Mouse (Mus musculus) layer of hippocampus, postnatal 36 days (tissue): ENCODE results near the gene Sppl2a. TPM values are rescaled to one million over a fixed set of nuclear protein-coding genes. Genes with fewer than 3 reads are reported as not detected.
"Not testable (repeated sequence)": the region's sequence is repeated elsewhere in the genome, so short reads cannot be mapped to it uniquely, and the experiment has no call there.

Source experiments
- DNase-seq, 2 experiments: peaks; one replicate each; pipeline ENCODE4 v3.0.0; 2022
- total RNA-seq, 2 experiments: library from RNA; stranded (reverse); gene quantifications; 2 replicates each; pipeline ENCODE4 v1.2.3; 2021

The Sppl2a gene
- total RNA-seq = 10 to 100 TPM; 30.2 to 35.2 TPM

DNA sequence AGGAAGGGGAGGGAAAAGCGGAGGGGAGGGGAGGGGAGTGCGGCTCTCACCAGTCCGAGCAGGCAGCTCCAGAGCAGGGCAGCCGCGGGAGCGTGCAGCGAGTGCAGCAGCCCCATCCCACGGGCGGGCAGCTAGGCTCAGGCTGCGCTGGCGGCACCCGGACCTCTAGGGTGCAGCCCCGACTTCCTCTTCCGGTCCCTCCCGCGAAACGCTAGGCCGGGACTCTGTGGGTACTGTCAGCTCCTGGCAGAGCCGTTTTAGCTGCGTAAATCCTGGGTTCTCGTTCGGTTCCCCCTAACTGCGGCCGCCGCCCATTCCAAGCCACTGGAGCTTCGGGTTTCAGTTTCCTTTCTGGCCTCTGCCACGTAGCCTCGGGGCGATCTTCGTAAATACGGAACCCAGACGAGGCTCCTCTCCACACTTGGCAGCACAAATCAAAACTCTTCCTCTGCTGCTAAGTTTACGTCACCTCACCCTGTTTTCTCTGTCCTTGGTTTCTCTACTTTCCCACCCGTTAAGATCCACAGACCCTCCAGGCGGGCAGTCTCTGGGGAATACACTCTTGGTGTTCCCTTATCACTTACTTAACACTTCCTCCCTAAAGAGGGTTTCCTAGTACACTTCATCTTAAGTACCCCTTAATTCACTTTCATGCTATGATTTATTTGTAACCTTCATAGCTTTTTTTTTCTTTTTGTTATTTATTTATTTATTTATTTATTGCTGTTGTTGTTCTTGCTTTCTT is at the start of gene Sppl2a:
Gene Sppl2a, minus strand, starts transcription at position 339 of the 745 bp plus-strand sequence.
- peak; percentile 88 for DNase-seq

DNA sequence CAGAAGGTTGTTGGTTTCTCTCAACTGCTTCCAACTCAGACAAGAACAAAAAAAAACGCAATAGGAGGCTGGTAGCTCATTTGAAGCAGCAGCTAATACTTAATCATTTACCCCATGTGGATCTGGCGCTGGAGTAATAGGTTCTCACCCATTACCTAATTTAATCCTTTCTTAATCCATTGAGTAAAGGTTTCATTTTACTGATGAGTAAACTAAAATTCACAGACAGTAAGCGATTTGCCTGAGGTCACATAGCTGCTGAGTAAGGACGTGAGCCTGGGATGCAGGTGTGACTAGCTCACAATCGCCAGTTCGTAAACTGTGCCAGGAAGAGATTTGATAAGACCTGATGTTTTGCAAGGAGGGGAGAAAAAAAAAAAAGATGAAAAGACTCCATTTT is 44.4 kb upstream of the Sppl2a start:
- no peak for DNase-seq

DNA sequence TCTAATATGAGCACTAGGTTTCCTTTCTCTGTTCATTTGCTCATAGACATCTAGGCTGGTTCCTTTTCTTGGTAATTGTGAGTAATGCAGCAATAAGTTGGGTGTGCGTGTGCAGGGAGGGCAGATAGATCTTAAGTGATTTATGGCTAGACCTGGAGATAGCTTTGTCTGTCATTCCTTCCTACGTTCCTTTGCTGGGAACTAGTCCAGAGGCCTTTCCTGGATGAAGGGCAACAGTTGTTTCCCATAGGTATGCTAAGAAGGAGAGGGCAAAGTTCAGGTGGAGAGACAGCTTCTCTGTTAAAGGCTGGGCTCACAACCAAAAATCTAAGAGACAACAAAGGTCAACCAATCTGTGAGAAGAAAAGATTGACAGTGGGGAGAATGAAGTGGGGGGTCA is 28.7 kb upstream of the Sppl2a start:
- DNase-seq = no peak

DNA sequence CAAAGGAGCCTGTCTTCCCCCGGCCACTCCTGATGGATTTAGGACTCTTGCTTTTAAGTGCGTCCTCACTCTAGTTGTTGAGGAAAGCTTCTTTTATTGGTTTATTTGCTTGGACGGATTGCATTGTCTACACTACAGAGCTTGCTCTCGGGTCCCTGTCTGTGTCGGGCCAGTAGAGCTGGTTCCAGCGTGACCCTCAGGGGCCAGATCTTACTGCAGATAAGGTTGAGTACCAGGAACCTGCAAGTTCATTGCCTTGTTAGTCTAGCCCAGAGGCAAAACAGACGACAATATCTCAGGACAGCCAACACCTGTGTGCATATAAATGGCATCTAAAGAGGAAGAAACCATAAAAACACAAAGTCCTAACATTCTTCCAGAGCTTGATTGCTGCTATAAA is 22.6 kb upstream of the Sppl2a start:
- no peak for DNase-seq

DNA sequence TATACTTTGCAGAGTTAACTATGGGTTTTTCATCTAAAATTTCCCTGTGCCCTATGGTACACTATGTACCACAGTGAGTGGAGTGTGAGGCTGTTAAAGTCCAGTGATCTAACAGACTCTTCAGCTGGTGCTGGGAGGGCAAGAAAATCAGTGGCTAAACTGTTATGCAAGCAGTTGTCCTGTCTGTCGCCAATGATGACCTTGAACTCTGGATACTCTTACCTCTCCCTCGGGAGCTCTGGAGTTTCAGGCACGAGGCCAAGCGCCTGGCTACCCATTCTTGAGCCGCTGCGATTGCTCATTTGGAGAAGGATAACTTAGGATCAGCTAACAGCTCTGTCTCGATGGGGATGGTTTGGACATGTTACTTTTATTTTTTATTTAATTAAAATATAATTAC is 18.1 kb upstream of the Sppl2a start:
- DNase-seq = no peak

DNA sequence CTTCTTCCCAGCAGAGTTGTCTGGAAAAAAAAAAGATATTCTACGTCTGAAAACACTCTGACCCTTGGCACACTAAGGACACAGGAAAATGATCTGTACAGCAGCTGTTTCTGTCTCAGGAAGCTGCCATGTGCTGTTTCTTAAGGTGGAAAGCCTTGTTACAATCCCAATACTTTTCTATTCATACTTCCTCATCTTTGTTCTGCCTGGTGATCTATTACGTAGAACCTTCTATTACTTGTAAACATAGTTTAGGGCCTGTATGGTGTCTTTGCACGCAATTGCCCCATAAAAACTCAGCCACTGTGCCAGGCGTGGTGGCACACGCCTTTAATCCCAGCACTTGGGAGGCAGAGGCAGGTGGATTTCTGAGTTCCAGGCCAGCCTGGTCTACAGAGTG is 17.4 kb upstream of the Sppl2a start:
- no peak for DNase-seq

DNA sequence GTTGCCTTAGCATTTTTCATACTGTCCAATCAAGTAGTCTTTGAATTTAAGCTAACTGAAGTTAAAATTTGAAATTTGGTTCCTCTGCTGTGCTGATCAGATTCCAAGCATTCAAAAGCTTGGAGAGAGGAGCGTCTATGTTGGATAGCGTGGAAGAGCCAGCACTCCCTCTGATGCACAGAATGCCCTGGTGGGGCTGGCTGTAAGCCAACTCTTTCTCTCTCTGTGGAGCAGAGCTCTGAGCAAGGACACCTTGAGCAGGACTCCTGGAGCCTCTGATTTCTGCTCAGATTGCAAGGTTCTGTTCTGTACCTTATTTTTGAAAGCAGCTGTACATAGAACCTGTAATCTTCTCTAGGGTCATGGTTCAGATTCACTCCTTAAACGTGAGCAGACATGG is 16.8 kb upstream of the Sppl2a start:
- no peak for DNase-seq

DNA sequence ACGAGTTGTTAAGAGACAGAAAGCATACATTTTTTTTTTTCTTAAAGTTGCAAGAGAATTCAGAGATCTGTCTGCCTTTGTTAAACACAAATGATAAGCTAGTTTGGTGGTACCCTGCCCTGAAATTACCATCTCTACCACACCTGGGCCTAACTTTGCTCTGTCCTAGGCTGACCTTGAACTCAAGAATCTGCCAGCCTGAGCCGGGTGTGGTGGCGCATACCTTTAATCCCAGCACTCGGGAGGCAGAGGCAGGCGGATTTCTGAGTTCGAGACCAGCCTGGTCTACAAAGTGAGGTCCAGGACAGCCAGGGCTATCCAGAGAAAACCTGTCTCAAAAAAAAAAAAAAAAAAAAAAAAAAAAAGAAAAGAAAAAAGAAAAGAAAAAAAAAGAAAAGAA is 16.3 kb upstream of the Sppl2a start:
- DNase-seq = not testable (repeated sequence)

DNA sequence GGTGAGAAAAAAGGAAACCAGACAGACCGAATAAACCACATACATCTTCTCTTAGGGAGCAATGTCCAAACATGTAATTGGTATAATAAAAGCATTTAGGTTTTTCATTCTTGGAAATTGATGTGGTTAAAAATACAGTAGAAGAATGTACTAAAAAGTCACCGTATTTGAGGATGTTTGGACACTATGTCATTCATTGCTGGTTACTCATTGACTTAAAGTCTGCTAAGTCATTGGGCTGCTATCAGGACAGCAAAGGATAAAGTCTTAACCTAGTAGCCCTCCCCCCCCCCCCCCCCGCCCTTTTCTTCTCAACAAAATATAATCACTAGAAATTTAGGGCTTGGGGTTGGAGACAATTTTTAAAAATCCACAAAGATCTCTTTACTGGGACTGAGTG is 15.2 kb upstream of the Sppl2a start:
- no peak for DNase-seq

DNA sequence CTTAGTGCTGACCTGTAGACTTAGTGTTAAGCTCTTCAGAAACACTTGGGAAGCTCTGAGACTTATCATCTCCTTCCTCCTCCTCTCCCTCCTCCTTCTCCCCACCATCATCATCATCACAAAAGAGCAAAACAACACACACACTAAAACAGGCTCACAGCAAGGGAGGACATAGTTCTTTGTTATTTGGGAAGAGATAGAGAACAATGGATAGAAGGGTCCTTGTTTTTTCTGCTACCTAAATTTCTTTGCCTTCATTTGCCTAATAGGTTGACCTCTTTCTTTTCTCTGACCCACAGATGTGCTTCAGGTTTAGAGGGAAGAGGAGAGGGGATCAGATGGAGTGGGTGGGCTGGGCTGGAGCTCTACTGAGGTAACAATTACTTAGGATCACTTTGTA is 14.6 kb upstream of the Sppl2a start:
- no peak for DNase-seq

DNA sequence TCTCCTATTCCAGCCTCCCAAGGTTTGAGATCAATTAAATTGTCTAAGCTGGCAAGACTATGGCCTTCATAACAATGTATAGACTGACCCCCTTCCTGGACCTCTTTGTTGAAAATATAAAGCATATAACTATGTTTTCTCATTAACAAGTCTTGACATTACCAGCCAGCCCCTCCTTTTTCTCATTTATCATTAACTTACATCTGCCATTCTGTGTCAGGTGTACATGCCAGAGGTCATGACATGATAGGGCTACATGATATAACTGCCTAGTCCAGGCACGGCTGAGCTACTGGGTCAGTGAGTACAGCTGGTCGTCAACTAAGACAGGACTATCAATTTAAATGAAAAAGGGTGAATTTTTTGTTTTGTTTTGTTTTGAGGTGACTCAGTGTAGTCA is 10.2 kb upstream of the Sppl2a start:
- DNase-seq = no peak

DNA sequence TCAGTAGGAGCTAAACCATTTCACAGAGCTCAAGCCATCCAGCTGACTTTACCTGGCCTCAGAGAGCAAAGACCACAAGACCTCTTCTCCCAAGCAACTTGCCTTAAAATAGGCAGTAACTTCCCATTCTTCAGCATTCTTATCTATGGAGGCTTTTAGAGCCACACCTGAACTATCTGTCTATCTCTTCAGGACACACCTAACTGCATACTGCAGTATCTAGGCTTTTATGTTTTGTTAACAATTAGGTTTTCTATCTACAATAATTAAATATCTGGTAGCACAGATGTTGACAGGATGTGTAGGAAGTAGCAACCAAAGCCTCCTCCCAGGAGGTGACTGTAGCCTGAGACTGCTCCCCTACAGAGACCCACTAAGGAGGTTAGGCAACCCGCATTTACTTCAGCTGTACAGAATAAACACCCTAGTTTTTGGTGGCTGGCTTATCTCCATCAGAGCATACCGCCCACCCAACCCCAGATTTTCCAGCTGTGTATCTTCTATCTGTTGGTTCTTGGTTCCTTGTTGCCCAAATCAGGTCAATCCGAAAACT is 7.4 kb upstream of the Sppl2a start:
- DNase-seq = no peak

DNA sequence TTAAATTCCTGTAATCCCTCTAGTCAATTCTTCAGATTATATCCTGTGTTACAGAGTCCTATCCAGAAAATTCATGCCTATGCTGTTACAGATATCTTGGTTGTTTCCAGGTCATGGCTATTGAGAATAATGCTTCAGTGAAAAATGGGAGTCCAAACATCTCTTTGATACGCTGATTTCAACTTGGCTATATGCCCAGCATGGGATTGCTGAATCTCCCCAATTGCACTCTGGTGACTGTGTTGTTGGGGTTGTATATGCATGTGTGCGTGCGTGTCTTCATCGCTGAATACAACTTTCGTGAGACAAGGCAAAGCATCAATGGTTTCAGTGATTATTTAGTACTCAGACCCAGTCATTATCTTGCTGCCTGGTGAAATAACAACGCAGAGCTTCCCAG is 5.0 kb upstream of the Sppl2a start:
- DNase-seq = no peak

DNA sequence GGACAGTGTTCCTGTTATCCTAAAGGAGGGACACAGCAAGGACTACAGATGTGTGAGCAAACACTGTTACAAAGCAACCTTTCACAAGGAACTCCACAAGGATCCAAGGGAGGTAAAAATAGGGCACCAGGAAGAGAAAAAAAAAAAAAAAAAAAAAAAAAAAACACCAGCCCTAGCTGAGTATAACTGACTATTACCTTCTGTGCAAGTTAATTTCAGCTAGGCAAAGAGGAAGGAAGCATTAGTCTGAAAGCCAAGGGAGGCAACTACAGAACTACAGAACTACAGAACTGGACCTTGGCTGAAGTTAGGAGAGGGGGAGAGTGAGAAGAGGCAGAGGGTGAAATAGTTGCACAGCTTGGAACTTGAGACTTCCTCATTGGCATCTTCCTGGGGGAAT is 886 bp upstream of the Sppl2a start:
- DNase-seq = no peak

DNA sequence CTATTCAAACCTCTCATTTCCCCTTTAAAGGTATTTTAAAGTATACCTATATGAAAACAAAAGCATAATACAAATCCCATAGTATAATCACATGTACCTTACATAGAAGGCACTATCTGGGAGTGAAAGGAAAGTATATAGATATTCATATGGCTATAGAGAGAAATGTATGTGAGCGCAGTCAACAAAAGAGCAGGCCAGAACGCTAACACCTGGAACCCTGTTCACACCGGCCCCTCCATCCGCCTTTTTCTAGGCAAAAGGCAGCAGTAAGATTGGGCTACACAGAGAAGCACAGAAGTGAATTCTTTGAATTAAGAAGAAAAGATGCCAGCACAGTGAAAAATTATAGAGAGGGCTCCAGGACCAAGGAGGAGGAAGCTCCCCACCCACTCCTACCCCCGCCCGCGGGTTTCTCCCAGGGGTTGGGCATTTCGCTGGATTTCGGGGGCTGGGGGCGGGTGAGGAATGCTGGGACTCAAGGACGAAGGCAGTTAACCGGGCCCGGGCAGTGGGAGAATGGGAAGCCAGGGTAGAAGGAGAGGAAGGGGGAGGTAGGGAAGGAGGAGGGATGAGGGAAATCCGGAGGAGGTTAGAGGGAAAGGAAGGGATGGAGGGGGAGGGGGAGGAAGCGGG is 656 bp downstream of the Sppl2a start:
- peak in 1 of 2 experiments; percentile 68 for DNase-seq

DNA sequence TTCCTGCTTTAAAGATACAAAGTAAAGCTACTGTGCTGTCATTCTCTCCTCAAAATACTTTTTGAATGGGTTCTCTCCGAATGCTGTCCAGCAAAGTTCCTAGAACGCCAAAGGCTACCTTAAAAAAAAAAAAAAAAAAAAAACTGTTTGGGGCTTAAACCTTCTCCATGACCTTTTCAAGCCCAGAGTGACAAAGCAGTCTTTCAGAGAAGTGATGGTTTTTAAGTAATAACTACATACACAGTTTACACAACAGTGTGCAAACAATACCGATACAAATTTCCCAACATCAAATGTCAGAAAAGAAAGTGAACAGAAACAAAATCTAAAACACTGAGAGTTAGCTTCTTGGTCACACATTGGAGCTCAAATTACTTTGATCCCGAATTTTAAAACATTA is 1.3 kb downstream of the Sppl2a start:
- no peak for DNase-seq

DNA sequence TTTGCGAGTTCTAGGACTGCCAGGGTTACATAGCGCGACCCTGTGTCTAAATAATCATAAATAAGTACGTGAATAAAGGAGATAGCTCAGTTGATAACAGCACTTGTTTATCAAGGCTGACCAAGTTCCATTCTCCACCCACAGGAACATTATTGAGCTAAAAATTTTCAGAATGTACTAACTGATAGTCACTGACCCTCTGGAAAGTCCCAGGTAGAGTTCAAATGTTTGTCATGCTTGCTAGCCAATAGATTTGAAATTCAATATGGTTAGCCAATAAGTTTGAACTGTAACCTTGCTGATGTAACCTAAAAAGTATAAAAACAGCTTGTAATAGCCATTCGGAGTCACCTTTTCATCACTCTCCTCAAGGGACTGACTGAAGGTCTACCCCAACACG is 4.4 kb downstream of the Sppl2a start:
- no peak for DNase-seq

DNA sequence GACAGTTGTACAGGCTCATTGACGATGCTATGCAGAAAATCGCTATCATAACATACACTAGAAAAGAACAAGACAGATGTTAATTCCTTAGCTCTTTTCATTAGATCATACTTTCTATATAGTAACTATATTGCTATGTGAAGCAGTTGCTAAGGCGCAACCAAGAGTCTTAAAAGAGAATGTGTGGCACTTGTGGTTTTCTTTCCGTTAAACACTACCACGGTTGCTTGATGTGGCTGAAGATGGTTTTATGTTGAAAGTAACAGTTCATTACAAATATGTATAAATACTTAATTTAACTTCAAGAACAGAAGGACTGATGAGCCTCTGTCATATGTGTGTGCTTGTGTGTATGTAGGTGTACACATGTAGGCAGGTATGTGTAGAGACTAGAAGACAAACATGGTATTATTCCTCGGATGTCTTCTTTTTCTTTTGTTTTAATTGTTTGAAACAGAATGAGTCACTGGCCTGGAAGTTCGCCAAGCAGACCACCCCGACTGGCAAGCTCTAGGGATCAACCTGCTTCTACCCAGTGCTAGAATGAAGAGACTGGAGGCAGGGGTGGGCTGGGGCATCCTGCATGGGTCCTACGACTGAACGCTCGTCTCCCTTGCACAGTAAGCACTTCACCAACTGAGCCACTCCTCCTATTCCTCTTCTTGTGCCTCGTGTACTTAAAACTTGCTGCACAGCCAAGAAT is 12.5 kb downstream of the Sppl2a start:
- DNase-seq = no peak

DNA sequence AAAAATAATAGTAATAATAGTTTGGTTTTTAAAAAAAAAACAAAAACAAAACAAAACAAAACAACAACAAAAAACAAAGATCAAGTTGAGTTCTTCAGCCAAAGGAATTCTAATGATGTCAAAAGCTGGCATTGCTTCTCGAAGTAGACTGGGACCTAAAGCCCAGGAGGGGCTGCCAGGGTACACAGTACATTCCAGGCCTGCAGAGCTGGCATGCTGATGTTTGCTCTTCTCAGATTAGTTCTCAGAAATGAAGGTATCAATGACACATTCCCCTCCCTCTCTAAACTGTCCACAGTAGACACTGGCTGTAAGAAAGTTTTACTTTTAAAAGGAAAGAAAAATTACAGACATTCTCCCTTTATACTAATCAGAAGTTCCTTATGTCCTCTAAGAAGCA is 16.8 kb downstream of the Sppl2a start:
- DNase-seq = no peak

DNA sequence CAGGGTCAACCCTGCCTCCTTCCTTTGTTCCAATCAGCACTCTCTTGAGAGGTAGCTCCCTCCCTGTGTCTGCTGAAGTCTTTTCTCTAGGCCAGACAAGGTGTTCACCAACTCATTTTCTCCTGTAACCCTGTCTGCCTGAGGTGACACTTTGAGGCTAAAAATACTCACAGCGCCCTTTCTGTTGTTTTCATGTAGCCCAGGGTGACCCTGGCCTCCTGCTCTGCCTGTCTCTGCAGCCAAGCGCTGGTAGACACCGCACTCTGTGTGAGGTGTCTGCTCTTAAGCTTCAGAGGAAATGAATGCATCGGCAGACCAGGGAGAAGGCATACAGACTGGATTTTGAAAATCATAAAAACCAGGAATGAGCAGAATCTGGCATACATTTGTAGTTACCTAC is 18.9 kb downstream of the Sppl2a start:
- DNase-seq = no peak

DNA sequence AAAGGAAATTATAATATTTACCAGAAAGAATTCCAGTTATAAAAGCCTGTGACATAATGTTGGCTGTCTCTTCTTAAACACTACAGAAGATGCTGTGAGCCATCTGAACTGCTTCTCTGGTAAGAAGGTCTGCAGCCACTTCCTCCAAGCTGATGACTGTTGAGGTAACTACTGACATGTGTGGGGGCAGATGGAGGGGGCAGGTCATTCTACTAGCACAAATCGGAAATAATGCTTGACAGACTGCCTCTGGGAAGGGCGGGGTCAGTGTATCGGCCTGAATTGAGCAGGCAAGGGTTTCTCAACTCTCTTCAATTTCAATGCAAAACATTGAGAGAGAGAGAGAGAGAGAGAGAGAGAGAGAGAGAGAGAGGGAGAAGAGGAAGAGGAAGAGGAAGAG is 28.9 kb downstream of the Sppl2a start:
- DNase-seq = no peak

DNA sequence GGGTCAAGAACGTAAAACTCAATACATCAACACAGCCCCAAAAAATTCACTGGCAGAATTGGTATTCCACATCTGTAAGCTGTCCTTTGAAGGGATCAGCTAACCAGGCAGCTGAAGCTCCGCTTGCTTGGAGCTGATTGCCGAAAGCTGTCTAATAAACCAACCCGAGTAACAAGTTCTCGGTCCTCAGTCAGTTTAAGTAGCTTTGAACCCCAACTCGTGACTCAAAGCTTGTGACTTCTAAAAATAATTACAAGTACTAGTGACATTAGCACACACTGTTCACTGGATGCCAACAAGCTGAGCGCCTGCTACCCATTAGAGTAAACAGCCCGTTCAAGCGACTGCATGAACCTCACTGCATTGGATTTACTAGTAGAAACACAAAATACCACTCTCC is 35.5 kb downstream of the Sppl2a start:
- DNase-seq = no peak

DNA sequence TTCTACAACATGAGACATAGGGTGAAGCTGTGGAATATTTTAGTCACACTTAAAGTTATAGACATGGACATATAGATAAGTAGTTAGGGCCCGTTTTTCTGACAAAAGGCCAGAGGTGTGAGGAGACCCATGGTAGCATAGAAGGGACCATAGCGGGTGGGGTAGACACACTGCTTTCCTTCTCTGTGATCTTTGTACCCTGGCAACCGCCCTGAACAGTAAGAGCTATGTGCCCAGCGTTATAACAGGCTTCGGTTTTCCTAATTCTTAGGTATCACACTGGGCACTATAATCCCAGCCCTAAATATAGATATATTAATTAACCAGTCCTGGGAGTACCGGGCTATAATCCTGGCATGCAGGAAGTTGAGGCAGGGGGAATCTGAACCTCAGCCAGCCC is 36.1 kb downstream of the Sppl2a start:
- no peak for DNase-seq

DNA sequence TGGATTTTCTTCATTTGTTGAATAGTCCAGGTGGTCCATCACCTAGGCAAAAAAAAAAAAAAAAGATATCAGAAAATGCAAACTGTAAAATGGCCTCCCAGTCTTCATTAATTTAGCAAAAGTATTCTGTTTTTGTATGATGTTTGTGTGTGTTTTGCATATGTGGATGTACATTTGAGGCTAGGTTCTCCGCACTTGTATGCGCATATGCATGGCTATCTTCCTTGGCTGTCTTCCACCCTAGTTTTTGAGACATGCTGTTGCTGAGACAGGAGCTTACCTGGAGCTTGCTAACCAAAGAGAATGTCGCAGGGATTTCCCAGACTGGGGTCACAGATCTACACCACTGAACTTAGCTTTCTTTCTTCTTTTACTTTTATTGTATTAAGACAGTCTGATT is 38.8 kb downstream of the Sppl2a start:
- no peak for DNase-seq
